Mouse (Mus musculus) lung, postnatal 36 days (tissue): ENCODE measurements around the gene Gm5127.

Source experiments
- DNase-seq: peaks from one replicate; pipeline ENCODE4 v3.0.0; 2022; ENCODE audit warnings: mixed read lengths

The Gm5127 gene

GRCm38 (mm10) chrX:106582886-106583285, at the start of gene Gm5127:
Gm5127 (plus strand) TSS chrX:106583186.
- no peak for DNase-seq

GRCm38 (mm10) chrX:106536359-106536758, 46.6 kb upstream of the Gm5127 start:
- no peak for DNase-seq

DNA sequence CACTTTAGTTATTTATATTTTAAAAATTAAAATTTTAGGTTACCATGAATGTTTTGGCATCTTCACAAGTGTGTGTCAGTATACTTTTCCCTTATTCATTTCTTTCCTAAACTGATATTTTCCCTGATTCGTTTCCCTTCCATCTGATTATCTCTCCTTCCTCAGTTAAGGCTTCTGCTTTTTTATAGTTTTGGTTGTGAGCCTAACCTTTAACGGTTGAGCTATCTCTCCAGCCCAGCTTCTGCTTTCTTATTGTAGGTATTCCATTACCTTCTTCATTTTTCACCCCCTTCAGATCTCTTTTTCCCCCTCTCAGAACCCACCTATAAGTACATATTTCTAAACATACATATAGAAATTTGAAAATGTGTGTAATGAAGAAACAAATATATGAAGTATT, 27.5 kb upstream of the Gm5127 start:
- no peak for DNase-seq

DNA sequence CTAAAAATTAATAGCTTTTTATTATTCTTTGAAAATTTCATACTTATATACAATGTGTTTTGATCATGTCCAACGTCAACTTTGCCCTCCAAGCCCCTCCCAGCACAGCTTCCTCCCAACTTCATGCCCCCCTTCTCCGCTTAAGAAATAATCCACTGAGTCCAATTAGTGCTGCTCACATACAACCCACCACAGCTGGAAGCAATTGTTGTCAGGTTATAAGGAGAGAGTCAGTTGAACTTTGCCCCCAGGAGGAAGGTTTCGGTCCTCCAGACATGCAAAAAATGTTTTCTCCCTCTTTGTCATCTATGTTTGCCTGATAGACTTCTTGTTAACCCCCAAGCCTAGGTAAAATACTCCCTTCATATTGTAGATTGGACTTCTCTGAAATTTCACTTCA, 4.0 kb upstream of the Gm5127 start:
- no peak for DNase-seq

DNA sequence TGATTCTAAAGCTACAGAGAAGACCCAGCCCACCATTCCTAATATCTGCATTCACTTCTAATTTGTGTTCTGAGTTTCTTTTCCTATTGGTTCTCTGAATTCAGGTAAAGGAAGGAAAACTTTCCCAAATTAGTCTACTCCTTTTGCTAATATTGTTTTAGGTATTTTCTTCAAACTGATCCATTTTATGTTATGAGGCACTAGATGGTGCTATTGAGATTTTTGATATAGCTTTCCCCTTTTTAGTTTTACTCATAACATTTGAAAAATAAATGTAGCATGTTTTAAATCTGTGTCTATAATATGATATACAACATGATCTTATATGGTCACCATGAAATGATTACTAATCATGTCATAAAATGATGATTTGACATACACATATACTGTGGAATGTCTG, 2.6 kb upstream of the Gm5127 start:
- no peak for DNase-seq

GRCm38 (mm10) chrX:106582197-106582596, 789 bp upstream of the Gm5127 start:
- DNase-seq = no peak

DNA sequence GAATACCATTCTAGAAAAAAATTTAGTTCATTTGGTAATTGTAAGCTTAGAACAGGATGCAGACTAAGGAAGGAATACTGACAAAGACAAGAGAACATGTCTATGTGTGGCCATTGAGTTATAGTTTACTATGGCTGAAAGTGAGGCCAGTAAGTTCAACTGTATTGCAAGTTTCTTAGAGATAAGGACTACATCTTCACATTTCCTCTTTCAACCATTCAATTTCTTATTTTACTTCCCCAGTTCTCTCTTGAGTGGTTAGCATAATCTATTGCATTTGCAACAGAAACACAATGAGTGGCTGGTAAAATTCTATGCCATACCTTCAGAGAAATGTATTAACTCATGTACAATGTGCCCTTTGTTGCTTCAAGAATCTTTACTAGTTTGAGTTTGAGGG, 10.9 kb downstream of the Gm5127 start:
- no peak for DNase-seq

DNA sequence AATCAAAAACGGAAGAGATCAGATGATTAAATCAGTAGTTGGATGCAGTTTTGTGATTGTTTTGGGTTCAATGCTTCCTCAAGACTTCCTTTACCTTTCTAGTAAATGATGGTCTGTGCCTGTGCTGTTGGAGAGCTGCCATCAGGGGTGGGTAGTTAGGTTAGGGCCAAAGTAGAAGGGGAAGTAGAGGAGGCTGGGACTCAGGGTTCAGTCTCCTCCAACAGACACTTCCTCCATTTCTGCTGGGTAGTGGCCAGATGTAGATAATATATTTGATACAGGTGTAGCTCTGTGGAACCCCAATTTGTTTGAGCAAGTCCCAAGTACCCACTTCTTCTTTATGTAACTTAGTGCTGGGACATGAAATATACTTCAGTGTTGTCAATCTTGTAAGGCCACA, 12.9 kb downstream of the Gm5127 start:
- no peak for DNase-seq

DNA sequence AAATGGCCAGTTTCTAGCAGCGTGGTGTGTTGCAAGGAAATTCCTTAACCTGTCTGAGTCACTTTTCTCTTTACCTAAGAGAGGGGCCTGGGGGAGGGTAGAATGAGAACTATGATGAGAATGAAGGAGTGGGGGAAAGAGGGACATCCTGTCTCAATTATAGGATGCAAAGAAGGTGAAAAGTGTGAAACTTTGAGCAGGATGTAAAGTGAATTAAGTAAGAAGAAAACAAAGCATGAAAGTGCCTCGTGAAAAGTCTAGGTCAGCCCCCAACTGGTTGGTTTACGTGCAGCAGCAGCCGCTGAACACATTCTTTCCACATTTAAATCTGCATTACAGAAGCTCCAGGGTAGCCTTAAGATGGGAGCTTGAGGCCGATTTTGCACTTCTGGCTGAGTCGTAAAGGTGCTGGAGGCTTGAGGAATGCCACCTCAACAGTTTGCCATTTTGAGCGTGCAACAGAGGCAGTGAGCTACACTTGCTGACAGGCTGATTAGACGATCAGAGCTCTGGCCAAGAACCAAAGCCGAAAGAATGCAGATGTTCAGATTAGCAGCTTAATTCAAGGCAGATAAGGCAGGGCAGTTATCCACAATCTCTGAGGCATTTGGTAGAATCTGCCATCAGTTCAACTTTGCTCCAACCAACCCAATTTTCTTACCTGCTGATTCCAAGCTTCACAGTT, 19.7 kb downstream of the Gm5127 start:
- DNase-seq = peak; percentile 2

- DNase-seq = peak; percentile 25
Observed at GRCm38 (mm10) chrX:106603386-106603785, 20.4 kb downstream of the Gm5127 start, which contains the start of gene Cysltr1. Cysltr1 (minus strand) TSS chrX:106603679.

DNA sequence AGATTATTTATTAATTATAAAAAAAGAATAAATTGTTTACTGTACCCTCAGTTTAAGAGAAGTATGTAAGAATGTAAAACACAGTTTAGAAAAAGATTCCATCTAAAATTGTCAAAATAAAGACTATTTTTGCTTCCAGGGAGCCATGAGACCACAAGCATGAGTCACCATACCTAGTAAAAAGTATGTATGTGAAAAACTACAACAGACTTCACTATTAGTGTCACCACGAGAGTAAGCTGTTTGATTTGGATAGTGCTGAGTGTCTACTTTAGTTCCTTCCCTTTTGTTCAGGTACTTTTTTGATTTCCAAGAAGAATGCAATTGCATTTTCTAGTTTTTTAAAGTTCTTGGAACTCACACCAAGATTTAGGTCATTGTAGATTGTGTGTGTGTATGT, 39.5 kb downstream of the Gm5127 start:
- DNase-seq = no peak

DNA sequence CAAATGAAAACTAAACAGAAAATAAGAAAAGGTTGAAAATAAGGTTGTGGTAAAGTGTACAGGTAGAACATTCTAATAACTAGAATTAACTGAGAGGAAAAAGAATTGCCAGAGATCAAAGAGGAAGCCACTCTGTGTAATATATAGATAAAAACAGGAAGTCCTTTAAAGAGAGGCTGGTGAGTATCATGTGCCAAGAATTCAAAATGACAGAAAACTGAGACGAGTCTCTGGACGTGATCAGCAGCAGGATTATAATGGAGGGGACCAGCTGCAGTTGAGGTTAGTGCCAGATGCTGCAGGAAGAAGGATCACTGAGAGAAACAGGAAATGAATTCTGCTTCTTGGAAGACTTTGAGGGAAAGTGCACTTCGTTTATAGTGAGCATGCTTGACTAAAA, 40.7 kb downstream of the Gm5127 start:
- no peak for DNase-seq

DNA sequence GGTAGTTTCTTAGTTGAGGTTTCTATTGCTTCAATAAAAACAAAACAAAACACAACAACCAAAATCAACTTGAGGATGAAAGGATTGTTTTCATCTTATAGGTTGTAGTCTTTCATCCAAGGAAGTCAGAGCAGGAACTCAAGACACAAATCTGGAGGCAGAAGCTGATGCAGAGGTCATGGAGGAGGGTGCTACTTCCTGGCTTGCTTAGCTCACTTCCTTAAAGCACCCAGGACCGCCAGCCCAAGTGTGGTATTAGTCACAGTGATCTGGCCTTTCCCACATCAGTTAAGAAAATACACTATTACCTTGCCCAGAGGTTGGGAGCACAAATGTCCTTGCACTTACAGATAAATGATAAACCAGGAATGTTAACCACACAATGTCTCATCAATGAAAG, 45.5 kb downstream of the Gm5127 start:
- DNase-seq = no peak

DNA sequence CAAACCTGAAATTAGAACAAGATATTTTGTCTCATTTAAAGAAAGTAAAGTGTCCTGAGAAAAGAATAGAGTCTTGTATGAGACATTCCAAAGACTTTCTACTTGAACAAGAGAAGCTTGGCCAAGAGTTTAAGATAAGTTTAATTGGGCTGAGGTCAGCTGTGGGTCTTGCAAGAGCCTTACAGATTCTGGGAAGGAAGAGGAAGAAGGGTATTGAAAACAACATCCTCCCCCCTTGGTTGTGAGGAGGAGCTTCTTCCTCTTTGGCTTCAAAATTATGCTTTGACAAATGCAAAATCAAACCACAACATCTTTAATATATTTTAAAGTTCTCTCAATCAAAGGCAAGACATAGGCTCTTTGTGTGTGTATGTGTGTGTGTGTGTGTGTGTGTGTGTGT, 50.6 kb downstream of the Gm5127 start:
- peak; percentile 4 for DNase-seq

- peak; percentile 5 for DNase-seq
Observed at GRCm38 (mm10) chrX:106634799-106635541, 52.0 kb downstream of the Gm5127 start.

DNA sequence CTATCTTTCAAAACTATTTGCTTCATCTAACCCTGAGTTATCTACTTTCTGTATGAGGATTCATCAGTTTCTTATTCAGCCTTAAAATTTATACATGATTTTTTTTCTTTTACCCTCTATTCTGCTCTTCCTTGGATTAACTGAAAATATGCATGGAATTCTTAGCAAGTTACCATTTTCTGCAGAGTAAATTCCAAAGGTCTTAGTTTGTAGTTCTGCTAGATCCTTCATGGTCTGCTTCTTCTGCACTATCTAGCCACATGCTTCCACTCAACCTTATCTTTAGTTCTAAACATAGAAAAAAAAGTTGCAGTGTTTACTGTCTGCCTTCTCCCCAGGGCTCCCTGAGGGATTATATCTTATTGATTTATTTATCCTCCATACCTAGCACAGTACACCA, 79.1 kb downstream of the Gm5127 start:
- DNase-seq = no peak

GRCm38 (mm10) chrX:106704590-106704989, 121.6 kb downstream of the Gm5127 start:
- DNase-seq = peak; percentile 0

- DNase-seq = peak; percentile 15
Observed at GRCm38 (mm10) chrX:106717160-106717559, 134.2 kb downstream of the Gm5127 start.

GRCm38 (mm10) chrX:106742241-106742640, 159.3 kb downstream of the Gm5127 start:
- no peak for DNase-seq

GRCm38 (mm10) chrX:106755272-106755671, 172.3 kb downstream of the Gm5127 start:
- no peak for DNase-seq
